Mouse (Mus musculus): ENCODE measurements around the gene Rnf220. TPM values are rescaled to one million over a fixed set of nuclear protein-coding genes. Genes with fewer than 3 reads are reported as not detected.

Rnf220 gene
- polyA plus RNA-seq, 1 experiment from 2014 or later = 106 TPM

GRCm38 (mm10) chr4:117381846-117382245, 115.0 kb downstream of the Rnf220 start:
- H3K9me3 ChIP-seq (replicated peaks) = no peaks in the 10 kb centered on the region
- WGBS = 92% methylated on average over 8 of the region's 8 CpGs
- H3K36me3 ChIP-seq = peaks cover 2% of the 10 kb centered on the region; the same call in 1 of the 2 replicates
- peaks cover 40% of the 10 kb centered on the region for H3K4me1 ChIP-seq
- no peak overlapping the region for H3K4me3 ChIP-seq
- no peak for DNase-seq (ENCODE audit: low spot score)
- no peaks in the 10 kb centered on the region; the same call in 1 of the 2 replicates for H3K27me3 ChIP-seq (ENCODE audit: low read depth, poor library complexity, severe bottlenecking)
- no peak overlapping the region for H3K27ac ChIP-seq

GRCm38 (mm10) chr4:117380558-117380935, 116.3 kb downstream of the Rnf220 start:
- Histone ChIP-seq H3K9me3 (replicated peaks) (no peaks in the 10 kb centered on the region), H3K36me3 (peaks cover 2% of the 10 kb centered on the region; the same call in 1 of the 2 replicates), H3K27me3 (ENCODE audit: low read depth, poor library complexity, severe bottlenecking) (no peaks in the 10 kb centered on the region; the same call in 1 of the 2 replicates), H3K4me1 (peaks cover 47% of the 10 kb centered on the region), H3K4me3 (no peak overlapping the region), H3K27ac (peak overlapping the region; percentile 76)
- DNase-seq (ENCODE audit: low spot score) = no peak
- WGBS = 84% methylated on average over 5 of the region's 5 CpGs

- Histone ChIP-seq H3K4me1 (peaks cover 52% of the 10 kb centered on the region), H3K4me3 (no peak overlapping the region), H3K9me3 (replicated peaks) (no peaks in the 10 kb centered on the region), H3K36me3 (peaks cover 2% of the 10 kb centered on the region; the same call in 1 of the 2 replicates), H3K27ac (peak overlapping the region; percentile 76), H3K27me3 (ENCODE audit: low read depth, poor library complexity, severe bottlenecking) (peaks cover 3% of the 10 kb centered on the region; the same call in 1 of the 2 replicates)
- DNase-seq (ENCODE audit: low spot score) = no peak
- 36% methylated on average over 14 of the region's 14 CpGs for WGBS
These were observed 116.9 kb downstream of the Rnf220 start for GRCm38 (mm10) chr4:117379803-117380557.

- H3K27me3 ChIP-seq (ENCODE audit: low read depth, poor library complexity, severe bottlenecking) = peaks cover 58% of the 10 kb centered on the region
- peaks cover 79% of the 10 kb centered on the region for H3K4me1 ChIP-seq
- peaks cover 2% of the 10 kb centered on the region; the same call in 1 of the 2 replicates for H3K36me3 ChIP-seq
- H3K27ac ChIP-seq = peak overlapping the region; percentile 69
- H3K9me3 ChIP-seq (replicated peaks) = no peaks in the 10 kb centered on the region
- H3K4me3 ChIP-seq = peak overlapping the region; percentile 37
- 8% methylated on average over 10 of the region's 10 CpGs for WGBS
- no peak for DNase-seq (ENCODE audit: low spot score)
These were observed 122.7 kb downstream of the Rnf220 start for GRCm38 (mm10) chr4:117374078-117374540.

GRCm38 (mm10) chr4:117373324-117374077, 123.4 kb downstream of the Rnf220 start:
- WGBS = 2% methylated on average over 15 of the region's 16 CpGs
- peak; percentile 59 for DNase-seq (ENCODE audit: low spot score)
- Histone ChIP-seq H3K36me3 (peaks cover under 1% of the 10 kb centered on the region; the same call in 1 of the 2 replicates), H3K9me3 (replicated peaks) (no peaks in the 10 kb centered on the region), H3K4me3 (peak overlapping the region; percentile 37), H3K27me3 (ENCODE audit: low read depth, poor library complexity, severe bottlenecking) (peaks cover 64% of the 10 kb centered on the region), H3K27ac (peak overlapping the region; percentile 69), H3K4me1 (peaks cover 85% of the 10 kb centered on the region)

- Histone ChIP-seq H3K4me3 (no peak overlapping the region), H3K4me1 (peaks cover 91% of the 10 kb centered on the region), H3K36me3 (no peaks in the 10 kb centered on the region), H3K9me3 (replicated peaks) (no peaks in the 10 kb centered on the region), H3K27me3 (ENCODE audit: low read depth, poor library complexity, severe bottlenecking) (peaks cover 70% of the 10 kb centered on the region), H3K27ac (peak overlapping the region; percentile 67)
- DNase-seq (ENCODE audit: low spot score) = no peak
- WGBS = 26% methylated on average over 2 of the region's 2 CpGs
These were observed 125.0 kb downstream of the Rnf220 start for GRCm38 (mm10) chr4:117371896-117372295.

GRCm38 (mm10) chr4:117370354-117370753, 126.5 kb downstream of the Rnf220 start:
- Histone ChIP-seq H3K27ac (peak overlapping the region; percentile 56), H3K36me3 (no peaks in the 10 kb centered on the region), H3K27me3 (ENCODE audit: low read depth, poor library complexity, severe bottlenecking) (peaks cover 70% of the 10 kb centered on the region), H3K9me3 (replicated peaks) (no peaks in the 10 kb centered on the region), H3K4me1 (peaks cover 76% of the 10 kb centered on the region), H3K4me3 (no peak overlapping the region)
- WGBS = 23% methylated on average over 5 of the region's 5 CpGs
- DNase-seq (ENCODE audit: low spot score) = no peak

GRCm38 (mm10) chr4:117369571-117369970, 127.3 kb downstream of the Rnf220 start:
- H3K9me3 ChIP-seq (replicated peaks) = no peaks in the 10 kb centered on the region
- H3K27ac ChIP-seq = no peak overlapping the region
- no peaks in the 10 kb centered on the region for H3K36me3 ChIP-seq
- no peak overlapping the region for H3K4me3 ChIP-seq
- peaks cover 65% of the 10 kb centered on the region for H3K27me3 ChIP-seq (ENCODE audit: low read depth, poor library complexity, severe bottlenecking)
- no peak for DNase-seq (ENCODE audit: low spot score)
- H3K4me1 ChIP-seq = peaks cover 68% of the 10 kb centered on the region
- WGBS = 78% methylated on average over 3 of the region's 3 CpGs

GRCm38 (mm10) chr4:117367365-117367764, 129.5 kb downstream of the Rnf220 start:
- Histone ChIP-seq H3K36me3 (no peaks in the 10 kb centered on the region), H3K27me3 (ENCODE audit: low read depth, poor library complexity, severe bottlenecking) (peaks cover 60% of the 10 kb centered on the region), H3K4me3 (no peak overlapping the region), H3K9me3 (replicated peaks) (no peaks in the 10 kb centered on the region), H3K4me1 (peaks cover 50% of the 10 kb centered on the region), H3K27ac (no peak overlapping the region)
- 90% methylated on average over 19 of the region's 19 CpGs for WGBS
- no peak for DNase-seq (ENCODE audit: low spot score)

- Histone ChIP-seq H3K4me3 (no peak overlapping the region), H3K27ac (no peak overlapping the region), H3K36me3 (no peaks in the 10 kb centered on the region), H3K4me1 (peaks cover 44% of the 10 kb centered on the region), H3K9me3 (replicated peaks) (no peaks in the 10 kb centered on the region), H3K27me3 (ENCODE audit: low read depth, poor library complexity, severe bottlenecking) (peaks cover 66% of the 10 kb centered on the region)
- no peak for DNase-seq (ENCODE audit: low spot score)
- 23% methylated on average over 5 of the region's 5 CpGs for WGBS
These were observed 134.8 kb downstream of the Rnf220 start for GRCm38 (mm10) chr4:117362085-117362484.

- 35% methylated on average over 7 of the region's 7 CpGs for WGBS
- Histone ChIP-seq H3K4me1 (peaks cover 50% of the 10 kb centered on the region), H3K27me3 (ENCODE audit: low read depth, poor library complexity, severe bottlenecking) (peaks cover 71% of the 10 kb centered on the region), H3K27ac (no peak overlapping the region), H3K4me3 (no peak overlapping the region), H3K36me3 (no peaks in the 10 kb centered on the region), H3K9me3 (replicated peaks) (no peaks in the 10 kb centered on the region)
- no peak for DNase-seq (ENCODE audit: low spot score)
These were observed 135.3 kb downstream of the Rnf220 start for GRCm38 (mm10) chr4:117361558-117361873.

GRCm38 (mm10) chr4:117360713-117361557, 135.9 kb downstream of the Rnf220 start:
- Histone ChIP-seq H3K36me3 (no peaks in the 10 kb centered on the region), H3K27ac (no peak overlapping the region), H3K4me1 (peaks cover 55% of the 10 kb centered on the region), H3K27me3 (ENCODE audit: low read depth, poor library complexity, severe bottlenecking) (peaks cover 76% of the 10 kb centered on the region), H3K4me3 (no peak overlapping the region), H3K9me3 (replicated peaks) (no peaks in the 10 kb centered on the region)
- WGBS = 68% methylated on average over 16 of the region's 16 CpGs
- DNase-seq (ENCODE audit: low spot score) = no peak

Data from limb, embryonic 10.5 days (tissue).